Mouse (Mus musculus) thymus, postnatal 25 days (tissue): ENCODE results near the gene Gm2035.
"Not testable (repeated sequence)": the region's sequence is repeated elsewhere in the genome, so short reads cannot be mapped to it uniquely, and the experiment has no call there.

Source experiments
- DNase-seq: peaks from one replicate; pipeline ENCODE4 v3.0.0; 2022

The Gm2035 gene

GRCm38 (mm10) chr12:87919721-87920120 is at the start of gene Gm2035:
Gene Gm2035, minus strand, starts transcription at chr12:87919857.
- not testable (repeated sequence) for DNase-seq

GRCm38 (mm10) chr12:87953780-87954179 is 34.1 kb upstream of the Gm2035 start, which contains the start of gene Gm2042:
Gene Gm2042, plus strand, starts transcription at chr12:87954080.
- not testable (repeated sequence) for DNase-seq

GRCm38 (mm10) chr12:87895070-87895469 is 24.6 kb downstream of the Gm2035 start, which contains the start of gene Gm2022:
Gene Gm2022, plus strand, starts transcription at chr12:87895370.
- DNase-seq = not testable (repeated sequence)

GRCm38 (mm10) chr12:87873772-87874171 is 45.9 kb downstream of the Gm2035 start, which contains the start of gene Gm2016:
Gene Gm2016, plus strand, starts transcription at chr12:87874072.
- not testable (repeated sequence) for DNase-seq
